Mouse (Mus musculus): ENCODE measurements at regions not wholly inside any gene's neighbourhood (a gene's known extent, or its start where the extent isn't known, plus 50 kb on each side); places are given as distances from the start of the nearest gene placed in this dataset.

DNA sequence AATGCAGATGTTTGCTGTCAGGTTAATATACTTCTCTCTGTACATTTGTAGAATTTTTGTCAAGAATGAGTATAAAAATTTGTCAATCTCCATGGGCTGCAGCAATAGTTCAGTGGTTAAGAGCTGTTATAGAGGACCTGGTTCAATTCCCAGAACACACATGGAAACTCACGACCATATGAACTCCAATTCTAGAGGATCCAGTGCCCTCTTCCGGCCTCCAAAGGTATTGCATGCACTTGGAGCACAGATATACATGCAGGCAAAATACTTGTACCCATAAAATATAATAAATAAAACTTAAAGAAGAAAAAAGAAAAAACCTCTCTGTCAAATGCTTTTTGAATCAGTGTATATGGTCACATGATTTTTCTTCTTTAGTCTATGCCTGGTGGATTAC lies 143.5 kb downstream of the Insig2 start:
- TF ChIP-seq CTCF (IDR thresholded peaks at IDR 0.05; ENCODE audit: low read depth), result no peak
- no peak for TF ChIP-seq EP300 (optimal IDR thresholded peaks at IDR 0.05)

Measured in stomach, postnatal 0 days (tissue).